9 mouse cellular contexts compared by ENCODE assay signal in the genomic region with DNA sequence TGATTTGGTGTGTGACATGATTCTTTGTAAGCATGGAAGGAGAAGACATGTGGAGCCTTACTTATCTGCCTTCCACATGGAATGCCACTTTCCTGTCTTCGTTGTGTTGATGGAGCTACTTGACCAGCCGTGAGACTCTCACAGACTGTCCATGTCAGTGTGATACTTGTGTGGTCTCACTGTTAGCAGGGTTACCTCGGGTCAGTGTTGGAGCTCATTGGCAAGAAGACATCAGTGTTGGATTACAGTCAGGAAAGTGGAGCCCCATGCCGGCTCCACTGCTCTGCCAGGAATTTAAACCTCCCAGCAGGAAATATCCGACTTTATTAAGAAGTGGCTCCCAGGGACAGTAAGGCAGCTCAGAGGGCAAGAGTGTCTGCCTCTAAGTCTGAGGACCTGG.
A peak's percentile ranks its signal among the peaks of the same experiment; 100 is the strongest.
DNase-seq lines count a peak whose midpoint lies in the region; ATAC-seq and TF ChIP-seq lines count a peak whose summit lies in the region.
"Had no signal": no experiment of that assay in that cellular context is flagged by ENCODE, and none has a peak within 500 bp of the region (broad histone marks: within the 10 kb centered on the region; RNA-seq: fewer than 3 reads in every experiment).

No protein-coding gene starts in this region.

- H3K27ac ChIP-seq in midbrain, postnatal 0 days (ENCODE audit: low read depth, low read length) = no peak overlapping the region
- H3K27ac ChIP-seq in midbrain, embryonic 13.5 days = no peak overlapping the region
- peak overlapping the region; percentile 57; the same call in 1 of the 2 replicates for H3K27ac ChIP-seq in heart, embryonic 10.5 days

- no peak for ATAC-seq in midbrain, postnatal 0 days (ENCODE audit: low FRiP score)
- ATAC-seq in midbrain, embryonic 13.5 days = no peak
- 0 out of 2 replicates have a peak, but pooled peaks have one; percentile 4 for ATAC-seq in common myeloid progenitor, adult 5-6 weeks (replicated peaks; ENCODE audit: low read depth, poor library complexity, severe bottlenecking)

- TF ChIP-seq CTCF in midbrain, postnatal 0 days (IDR thresholded peaks at IDR 0.05) = no peak

- H3K27me3 ChIP-seq in midbrain, postnatal 0 days (ENCODE audit: insufficient read depth, low read length) = no peaks in the 10 kb centered on the region
- H3K27me3 ChIP-seq in midbrain, embryonic 13.5 days = no peaks in the 10 kb centered on the region
- H3K27me3 ChIP-seq in heart, embryonic 10.5 days (ENCODE audit: insufficient read depth, poor library complexity, severe bottlenecking) = no peaks in the 10 kb centered on the region

- H3K36me3 ChIP-seq in midbrain, postnatal 0 days (ENCODE audit: insufficient read depth, low read length) = peaks cover 30% of the 10 kb centered on the region; the same call in 1 of the 2 replicates
- peaks cover 62% of the 10 kb centered on the region for H3K36me3 ChIP-seq in midbrain, embryonic 13.5 days
- peaks cover 58% of the 10 kb centered on the region for H3K36me3 ChIP-seq in heart, embryonic 10.5 days

- H3K4me1 ChIP-seq in midbrain, postnatal 0 days (ENCODE audit: insufficient read depth, low read length) = no peaks in the 10 kb centered on the region
- no peaks in the 10 kb centered on the region for H3K4me1 ChIP-seq in midbrain, embryonic 13.5 days (replicated peaks)
- H3K4me1 ChIP-seq in heart, embryonic 10.5 days = peaks cover 9% of the 10 kb centered on the region

- H3K4me3 ChIP-seq in midbrain, postnatal 0 days (ENCODE audit: low read depth, low read length) = no peak overlapping the region
- no peak overlapping the region for H3K4me3 ChIP-seq in midbrain, embryonic 13.5 days (replicated peaks)
- H3K4me3 ChIP-seq in heart, embryonic 10.5 days = peak overlapping the region; percentile 10; the same call in 1 of the 2 replicates

- WGBS in midbrain, postnatal 0 days = 60% methylated on average over 5 of the region's 5 CpGs
- WGBS in midbrain, embryonic 13.5 days = 73% methylated on average over 5 of the region's 5 CpGs
- 41% methylated on average over 5 of the region's 5 CpGs for WGBS in heart, embryonic 10.5 days

- H3K9ac ChIP-seq in midbrain, postnatal 0 days (replicated peaks; ENCODE audit: low read length, poor library complexity, severe bottlenecking) = no peak overlapping the region
- no peak overlapping the region for H3K9ac ChIP-seq in midbrain, embryonic 13.5 days (replicated peaks)

- peak; percentile 45 for DNase-seq in midbrain, postnatal 0 days (ENCODE audit: low spot score)
- no peak for DNase-seq in heart, embryonic 10.5 days (ENCODE audit: low spot score)
- peak; percentile 14 for DNase-seq in lung, postnatal 36 days
- DNase-seq in right cerebral cortex, adult 18-20 months = no peak
- DNase-seq in left cerebral cortex, adult 9 months (ENCODE audit: low spot score in 2 of 2) = no peak
- no peak for DNase-seq in adrenal gland, adult 18-20 months (ENCODE audit: low spot score in 2 of 2)
- DNase-seq: kidney, postnatal 14 days had no signal

- H3K9me3 ChIP-seq in midbrain, postnatal 0 days (ENCODE audit: low read length) = no peaks in the 10 kb centered on the region
- H3K9me3 ChIP-seq in midbrain, embryonic 13.5 days = no peaks in the 10 kb centered on the region
- no peaks in the 10 kb centered on the region for H3K9me3 ChIP-seq in heart, embryonic 10.5 days

- H3K4me2 ChIP-seq in midbrain, postnatal 0 days (ENCODE audit: low read depth, low read length, poor library complexity, severe bottlenecking) = no peak overlapping the region
- no peak overlapping the region for H3K4me2 ChIP-seq in midbrain, embryonic 13.5 days (replicated peaks)

Comparison
In these comparisons a context has a peak if more than half of its experiments do, and no peak if none do; other contexts are left out.
1. DNase-seq: peak in midbrain, postnatal 0 days (single experiment) and lung, postnatal 36 days (single experiment); none in heart, embryonic 10.5 days (single experiment), right cerebral cortex, adult 18-20 months (single experiment), left cerebral cortex, adult 9 months (0 of 2) and adrenal gland, adult 18-20 months (0 of 2).